Mouse (Mus musculus): ENCODE data around the gene Sema6c.

DNA sequence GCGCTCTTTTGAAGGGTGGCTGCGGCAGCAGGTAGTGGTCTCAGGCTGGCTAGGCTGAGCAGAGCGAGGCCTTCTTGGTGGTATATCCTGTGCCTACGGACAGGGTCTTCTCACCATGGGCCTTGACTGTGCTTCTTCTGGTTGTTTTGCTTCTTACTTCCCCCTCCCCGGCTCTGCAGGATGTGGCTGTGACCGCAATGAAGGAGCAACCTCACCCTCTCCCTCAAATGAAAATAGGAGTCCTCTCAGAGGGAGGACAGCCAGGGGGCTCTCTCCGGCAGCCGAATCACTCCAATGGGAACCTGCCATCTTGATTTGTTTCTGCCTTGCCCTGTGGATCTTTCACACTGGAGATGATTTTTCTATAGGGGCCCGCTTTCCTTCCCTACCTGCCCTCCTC lies 18.8 kb upstream of the Sema6c start:
- TF ChIP-seq POLR2A (IDR thresholded peaks at IDR 0.05; ENCODE audit: extremely low read depth, insufficient read depth, low read length) (no peak), CTCF (IDR thresholded peaks at IDR 0.05; ENCODE audit: low read depth, low read length) (no peak)

All from liver, adult 2 months (tissue).